Mouse (Mus musculus) testis, adult 2 months (tissue): ENCODE data around the gene Csf2ra. TPM values are rescaled to one million over a fixed set of nuclear protein-coding genes. Genes with fewer than 3 reads are reported as not detected.
"Not testable (repeated sequence)": the region's sequence is repeated elsewhere in the genome, so short reads cannot be mapped to it uniquely, and the experiment has no call there.

ENCODE experiments used
- H3K27ac ChIP-seq: fragments of 200-500 bp; 2 replicates; pipeline ENCODE4 v1.5.1; 2012; ENCODE audit warnings: low read depth, low read length; ENCODE audit not compliant: control insufficient read depth, insufficient read depth
- H3K27me3 ChIP-seq: fragments of 200-500 bp; 2 replicates; pipeline ENCODE4 v1.6.1; 2012; ENCODE audit warnings: mild to moderate bottlenecking, low read length, moderate library complexity; ENCODE audit not compliant: control insufficient read depth, insufficient read depth
- H3K36me3 ChIP-seq: fragments of 200-500 bp; 2 replicates; pipeline ENCODE4 v1.6.1; 2012; ENCODE audit warnings: mild to moderate bottlenecking, low read length; ENCODE audit not compliant: control insufficient read depth, insufficient read depth
- H3K4me1 ChIP-seq: fragments of 200-500 bp; 2 replicates; pipeline ENCODE4 v1.6.1; 2012; ENCODE audit warnings: low read length; ENCODE audit not compliant: control insufficient read depth, insufficient read depth
- H3K4me3 ChIP-seq: fragments of 200-500 bp; 2 replicates; pipeline ENCODE4 v1.5.1; 2012; ENCODE audit warnings: low read depth, mild to moderate bottlenecking, low read length, moderate library complexity, mixed read lengths; ENCODE audit not compliant: control insufficient read depth
- CTCF ChIP-seq: fragments of 200-500 bp; IDR thresholded peaks from 2 replicates; pipeline ENCODE4 v1.5.1; 2012; ENCODE audit warnings: low read depth, mild to moderate bottlenecking, inconsistent platforms, low read length, moderate library complexity; ENCODE audit not compliant: control insufficient read depth, insufficient read depth, insufficient replicate concordance
- POLR2A ChIP-seq: fragments of 200-500 bp; IDR thresholded peaks from 2 replicates; pipeline ENCODE4 v1.6.1; 2012; ENCODE audit warnings: low read depth, mild to moderate bottlenecking, inconsistent platforms, low read length, moderate library complexity; ENCODE audit not compliant: control insufficient read depth
- polyA plus RNA-seq: library from polyadenylated mRNA; depleted of rRNA; stranded (reverse); fragments of >200 nt; gene quantifications from 2 replicates; pipeline ENCODE4 v1.2.3, GENCODE M21; 2012; rRNA removed

The Csf2ra gene
- polyA plus RNA-seq, 1 experiment, result 44.3 TPM

GRCm38 (mm10) chr19:61199836-61200235 is 28.4 kb downstream of the Csf2ra start:
- no peak overlapping the region for H3K27ac ChIP-seq
- no peaks in the 10 kb centered on the region for H3K27me3 ChIP-seq
- no peak overlapping the region for H3K4me3 ChIP-seq
- no peaks in the 10 kb centered on the region for H3K36me3 ChIP-seq
- H3K4me1 ChIP-seq, result peaks cover 3% of the 10 kb centered on the region; the same call in 1 of the 2 replicates
- TF ChIP-seq POLR2A, result no peak

GRCm38 (mm10) chr19:61199316-61199715 is 28.9 kb downstream of the Csf2ra start:
- TF ChIP-seq CTCF, result no peak; the same call in 1 of the 2 replicates
- TF ChIP-seq POLR2A, result no peak
- Histone ChIP-seq H3K27me3 (no peaks in the 10 kb centered on the region), H3K27ac (no peak overlapping the region), H3K36me3 (no peaks in the 10 kb centered on the region), H3K4me3 (no peak overlapping the region), H3K4me1 (peaks cover 3% of the 10 kb centered on the region; the same call in 1 of the 2 replicates)

GRCm38 (mm10) chr19:61183590-61183989 is 44.6 kb downstream of the Csf2ra start, which contains the start of gene Gm6020:
Gene Gm6020 (plus strand): TSS chr19:61183890.
- not testable (repeated sequence) for H3K4me3 ChIP-seq, H3K4me1 ChIP-seq, H3K27me3 ChIP-seq, H3K27ac ChIP-seq, H3K36me3 ChIP-seq

GRCm38 (mm10) chr19:61175756-61176324 is 52.4 kb downstream of the Csf2ra start, which contains the start of gene Gm7102:
Gene Gm7102 (minus strand): TSS chr19:61176309.
- TF ChIP-seq POLR2A (peak; percentile 73; the same call in 1 of the 2 replicates), CTCF (no peak)
- Histone ChIP-seq H3K4me1 (no peaks in the 10 kb centered on the region), H3K27me3 (no peaks in the 10 kb centered on the region), H3K4me3 (peak within 1 kb of the TSS; percentile 67), H3K36me3 (no peaks in the 10 kb centered on the region), H3K27ac (peak within 1 kb of the TSS; percentile 87)

Other genes with a start within 250 kb of the Csf2ra start
- gene Zfp950, start 87.6 kb downstream of the Csf2ra start, polyA plus RNA-seq, result 4.3 and 4.6 TPM in 2 replicates
- 0.66 and 1.1 TPM in 2 replicates for gene Gm7102, start 52.1 kb downstream of the Csf2ra start, polyA plus RNA-seq
- gene Gm6020, start 44.5 kb downstream of the Csf2ra start, polyA plus RNA-seq, result not detected in 2 replicates
- gene Gm21060, start 68.6 kb upstream of the Csf2ra start, polyA plus RNA-seq, result not detected in 2 replicates